Mouse (Mus musculus): Measurements from ENCODE around the gene Dock1. TPM values are rescaled to one million over a fixed set of nuclear protein-coding genes. Genes with fewer than 3 reads are reported as not detected.

Dock1 gene
- total and polyA plus RNA-seq, 3 experiments, result not detected

DNA sequence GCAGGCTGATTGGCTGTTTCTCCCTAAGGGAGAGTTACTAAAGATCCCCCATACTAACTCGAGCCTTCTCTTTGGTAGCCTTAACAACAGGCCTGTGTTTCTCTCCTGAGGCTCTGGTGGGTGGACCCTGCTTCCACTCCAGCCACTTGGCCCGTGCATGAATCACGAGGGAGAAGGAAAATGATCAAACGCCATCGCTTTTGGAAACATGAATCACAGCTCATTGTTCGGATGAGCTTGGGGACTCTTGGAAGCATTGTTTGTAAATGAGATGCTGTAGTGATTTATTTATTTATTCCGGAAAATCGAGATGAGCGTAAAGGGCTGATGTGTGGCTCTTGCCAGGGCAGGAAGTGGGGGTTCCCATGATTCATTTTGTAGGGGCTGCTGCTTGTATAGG lies 3.5 kb downstream of the Dock1 start:
- no peak for DNase-seq (ENCODE audit: extremely low read depth)
- no peaks in the 10 kb centered on the region for H3K4me1 ChIP-seq (ENCODE audit: control insufficient read depth in 1 of 2, insufficient read depth in 2 of 2)
- no peak overlapping the region for H3K9ac ChIP-seq (ENCODE audit: insufficient read depth, low read depth)
- dilution Hi-C loops (cut with MboI; ENCODE audit: extremely low pct_ligation_motif_present, extremely low pct_unique_long_range_greater_than_20kb, low sequenced_read_pairs), result no loop called here
- H3K9me3 ChIP-seq (replicated peaks; ENCODE audit: low read length), result peaks cover 90% of the 10 kb centered on the region
- H3K79me2 ChIP-seq (replicated peaks; ENCODE audit: control insufficient read depth, extremely low read depth, insufficient read depth, poor library complexity, severe bottlenecking), result no peaks in the 10 kb centered on the region
- no peaks in the 10 kb centered on the region for H3K27me3 ChIP-seq (replicated peaks)
- no peak overlapping the region for H3K27ac ChIP-seq (ENCODE audit: insufficient read depth, low read depth)
- H3K36me3 ChIP-seq (replicated peaks in 1 of 2; ENCODE audit: control insufficient read depth in 1 of 2, insufficient read depth in 1 of 2, low read length in 1 of 2), result no peaks in the 10 kb centered on the region
- in situ Hi-C loops (cut with MboI; ENCODE audit: low pct_ligation_motif_present, low pct_unique_long_range_greater_than_20kb, low sequenced_read_pairs), result no loop called here
- no peak overlapping the region for H3K4me3 ChIP-seq (replicated peaks in 1 of 3; ENCODE audit: low read depth in 2 of 3, low read length in 2 of 3, poor library complexity in 1 of 3)
- H3K4me2 ChIP-seq (ENCODE audit: insufficient read depth, low read depth, poor library complexity, severe bottlenecking), result no peak overlapping the region
- TF ChIP-seq POLR2AphosphoS2 (IDR thresholded peaks at IDR 0.05; ENCODE audit: low read depth, low read length), result no peak
- no peak for TF ChIP-seq ETS1 (conservative IDR thresholded peaks at IDR 0.05; ENCODE audit: low read depth, low read length)
- no peak for TF ChIP-seq ZKSCAN1 (IDR thresholded peaks at IDR 0.05; ENCODE audit: borderline replicate concordance, low read depth, low read length)
- TF ChIP-seq JUND (conservative IDR thresholded peaks at IDR 0.05; ENCODE audit: low read depth, low read length), result no peak
- TF ChIP-seq ZC3H11A (IDR thresholded peaks at IDR 0.05; ENCODE audit: low read depth, low read length), result no peak
- TF ChIP-seq MEF2A (IDR thresholded peaks at IDR 0.05; ENCODE audit: borderline replicate concordance, low read depth, low read length), result no peak
- no peak for TF ChIP-seq USF1 (IDR thresholded peaks at IDR 0.05; ENCODE audit: low read depth, low read length)
- no peak for TF ChIP-seq TBP (conservative IDR thresholded peaks at IDR 0.05; ENCODE audit: low read depth, low read length)
- TF ChIP-seq SIN3A (IDR thresholded peaks at IDR 0.05; ENCODE audit: low read length), result no peak
- TF ChIP-seq MAFK (IDR thresholded peaks at IDR 0.05; ENCODE audit: insufficient replicate concordance, low read length), result no peak
- no peak for TF ChIP-seq NELFE (IDR thresholded peaks at IDR 0.05; ENCODE audit: low read depth, low read length)
- TF ChIP-seq SMC3 (IDR thresholded peaks at IDR 0.05; ENCODE audit: low read depth, low read length), result no peak
- no peak for TF ChIP-seq MYC (IDR thresholded peaks at IDR 0.05; ENCODE audit: low read depth, low read length)
- TF ChIP-seq KAT2A (IDR thresholded peaks at IDR 0.05; ENCODE audit: insufficient replicate concordance, low read length), result no peak
- no peak for TF ChIP-seq CTCF (conservative IDR thresholded peaks at IDR 0.05 in 1 of 2, IDR thresholded peaks at IDR 0.05 in 1 of 2; ENCODE audit: low read depth in 2 of 2, low read length in 2 of 2)

DNA sequence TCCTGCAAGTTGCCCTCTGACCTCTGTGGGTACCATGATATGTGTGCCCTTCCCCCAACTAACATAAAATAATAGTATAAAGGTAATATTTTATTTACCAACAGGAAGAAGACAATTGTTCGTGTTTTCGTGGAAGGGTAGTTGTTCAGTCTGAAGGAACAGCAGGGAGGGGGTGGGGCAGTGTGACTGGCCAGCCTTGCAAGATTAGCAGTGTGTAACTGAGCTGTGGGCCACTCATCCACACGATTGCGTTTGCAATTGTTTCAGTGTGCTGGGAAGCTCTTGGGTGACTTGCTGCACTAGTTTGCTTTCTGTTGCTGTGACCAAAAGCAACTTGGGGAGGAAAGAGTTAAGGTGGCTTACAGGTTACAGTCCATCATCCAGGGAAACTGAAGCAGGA lies 7.4 kb downstream of the Dock1 start:
- Histone ChIP-seq H3K4me2 (ENCODE audit: insufficient read depth, low read depth, poor library complexity, severe bottlenecking) (no peak overlapping the region), H3K27me3 (replicated peaks) (no peaks in the 10 kb centered on the region), H3K9ac (ENCODE audit: insufficient read depth, low read depth) (no peak overlapping the region), H3K9me3 (replicated peaks; ENCODE audit: low read length) (peaks cover 93% of the 10 kb centered on the region), H3K4me3 (replicated peaks in 1 of 3; ENCODE audit: low read depth in 2 of 3, low read length in 2 of 3, poor library complexity in 1 of 3) (no peak overlapping the region), H3K4me1 (ENCODE audit: control insufficient read depth in 1 of 2, insufficient read depth in 2 of 2) (no peaks in the 10 kb centered on the region), H3K79me2 (replicated peaks; ENCODE audit: control insufficient read depth, extremely low read depth, insufficient read depth, poor library complexity, severe bottlenecking) (no peaks in the 10 kb centered on the region), H3K36me3 (replicated peaks in 1 of 2; ENCODE audit: control insufficient read depth in 1 of 2, insufficient read depth in 1 of 2, low read length in 1 of 2) (no peaks in the 10 kb centered on the region), H3K27ac (ENCODE audit: insufficient read depth, low read depth) (no peak overlapping the region)
- DNase-seq (ENCODE audit: extremely low read depth), result no peak
- in situ Hi-C loops (cut with MboI; ENCODE audit: low pct_ligation_motif_present, low pct_unique_long_range_greater_than_20kb, low sequenced_read_pairs), result no loop called here
- dilution Hi-C loops (cut with MboI; ENCODE audit: extremely low pct_ligation_motif_present, extremely low pct_unique_long_range_greater_than_20kb, low sequenced_read_pairs), result no loop called here
- TF ChIP-seq ZC3H11A (IDR thresholded peaks at IDR 0.05; ENCODE audit: low read depth, low read length) (no peak), MYC (IDR thresholded peaks at IDR 0.05; ENCODE audit: low read depth, low read length) (no peak), MEF2A (IDR thresholded peaks at IDR 0.05; ENCODE audit: borderline replicate concordance, low read depth, low read length) (no peak), ZNF384 (IDR thresholded peaks at IDR 0.05; ENCODE audit: low read depth, low read length) (no peak), E2F4 (IDR thresholded peaks at IDR 0.05; ENCODE audit: insufficient replicate concordance, low read depth, low read length) (no peak), POLR2A (IDR thresholded peaks at IDR 0.05; ENCODE audit: low read depth, low read length) (no peak), CHD2 (IDR thresholded peaks at IDR 0.05; ENCODE audit: low read length) (no peak), CHD1 (IDR thresholded peaks at IDR 0.05; ENCODE audit: low read depth, low read length) (no peak), USF1 (IDR thresholded peaks at IDR 0.05; ENCODE audit: low read depth, low read length) (no peak), GABPA (IDR thresholded peaks at IDR 0.05; ENCODE audit: insufficient replicate concordance, low read depth, low read length) (no peak), MAX (IDR thresholded peaks at IDR 0.05; ENCODE audit: low read length) (no peak), ZMIZ1 (IDR thresholded peaks at IDR 0.05; ENCODE audit: low read depth, low read length) (no peak), KAT2A (IDR thresholded peaks at IDR 0.05; ENCODE audit: insufficient replicate concordance, low read length) (no peak)

Data from CH12.LX (cell line).